Mouse (Mus musculus) frontal cortex, adult (tissue): ENCODE data around the gene Hepacam.

ENCODE experiments used
- ATAC-seq: cut with Nextera tagmentation; 2 replicates; pipeline ENCODE4 v1.9.2; 2017; ENCODE audit warnings: mild to moderate bottlenecking, moderate library complexity, mixed read lengths; ENCODE audit not compliant: low TSS enrichment

Hepacam gene

DNA sequence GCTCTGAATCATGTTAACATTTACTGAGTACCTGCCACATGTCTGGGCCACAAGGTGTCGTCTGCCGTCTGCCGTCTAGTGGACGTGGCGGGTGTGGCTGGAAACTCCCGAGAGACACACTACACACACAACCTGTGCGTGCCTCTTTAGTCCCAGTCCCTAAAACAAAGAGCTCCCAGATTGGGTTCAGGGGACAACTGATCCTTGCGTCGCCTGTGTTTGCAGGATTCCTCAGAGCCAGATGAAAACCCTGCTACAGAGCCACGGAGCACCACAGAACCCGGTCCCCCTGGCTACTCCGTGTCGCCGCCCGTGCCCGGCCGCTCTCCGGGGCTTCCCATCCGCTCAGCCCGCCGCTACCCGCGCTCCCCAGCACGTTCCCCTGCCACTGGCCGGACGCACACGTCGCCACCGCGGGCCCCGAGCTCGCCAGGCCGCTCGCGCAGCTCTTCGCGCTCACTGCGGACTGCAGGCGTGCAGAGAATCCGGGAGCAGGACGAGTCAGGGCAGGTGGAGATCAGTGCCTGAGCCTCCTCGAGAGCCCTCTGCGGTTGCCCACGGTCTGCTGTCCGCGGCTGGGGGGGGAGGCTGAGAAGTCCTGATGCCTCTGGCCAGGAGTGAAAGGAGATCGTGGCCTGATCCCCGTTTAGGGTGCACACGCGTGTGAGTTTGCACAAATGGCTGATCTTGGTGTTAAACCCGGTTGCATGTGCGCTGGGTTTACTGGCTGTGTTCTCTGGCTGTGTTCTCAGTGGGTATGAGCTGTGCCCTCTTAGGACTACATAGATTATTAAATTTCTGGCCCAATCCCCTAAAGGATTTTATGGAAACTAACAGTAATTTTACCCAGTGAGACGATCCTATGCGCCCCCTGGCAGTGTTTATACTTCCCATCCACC is 17.4 kb downstream of the Hepacam start:
- peak; percentile 75 for ATAC-seq

GRCm38 (mm10) chr9:37390891-37391290 is 23.7 kb downstream of the Hepacam start:
- no peak for ATAC-seq

- no peak for ATAC-seq
Observed at GRCm38 (mm10) chr9:37392071-37392470, 24.9 kb downstream of the Hepacam start.

- ATAC-seq: no peak
Observed at GRCm38 (mm10) chr9:37393482-37394131, 26.5 kb downstream of the Hepacam start.

DNA sequence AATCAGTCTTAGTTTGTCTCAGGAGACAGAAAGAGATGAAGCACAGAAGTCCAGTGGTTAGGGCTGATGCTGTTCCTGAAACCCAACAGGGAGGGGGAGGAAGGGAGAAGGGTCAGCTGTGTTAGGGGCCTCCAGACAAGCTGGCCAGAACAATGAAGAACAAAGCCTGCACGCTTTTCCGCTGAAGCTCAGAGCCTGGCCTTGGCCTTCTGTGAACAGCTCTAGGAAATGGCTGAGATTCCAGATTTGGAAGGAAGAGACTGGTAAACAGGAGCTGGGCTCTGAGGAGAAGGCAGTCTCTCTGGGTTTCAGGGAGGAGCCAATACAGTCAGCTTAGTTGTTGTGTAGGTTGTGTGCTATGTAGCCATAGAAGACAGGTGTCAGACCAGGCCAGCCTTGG is 33.4 kb downstream of the Hepacam start:
- ATAC-seq: no peak

DNA sequence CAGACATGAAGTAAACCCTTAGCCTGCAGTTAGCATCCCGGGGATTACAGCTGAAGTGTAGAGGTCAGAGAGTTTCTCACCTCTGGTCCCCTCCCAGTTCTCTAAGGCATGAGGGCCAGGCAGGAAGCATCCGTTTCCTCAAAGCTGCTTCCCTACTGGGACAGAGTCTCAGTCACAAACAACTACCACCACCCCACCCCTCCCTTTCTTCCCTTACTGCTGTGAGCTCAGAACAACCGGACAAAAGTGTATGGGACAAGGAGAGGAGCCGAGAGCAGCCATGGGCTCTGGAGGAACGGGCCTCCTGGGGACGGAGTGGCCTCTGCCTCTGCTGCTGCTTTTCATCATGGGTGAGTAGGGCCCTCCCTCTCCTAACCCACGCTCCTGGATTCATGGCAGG is 34.7 kb downstream of the Hepacam start, which contains the start of gene Robo4:
Gene Robo4 (plus strand): TSS at position 96 of the 400 bp plus-strand sequence.
- ATAC-seq: no peak

GRCm38 (mm10) chr9:37402501-37402900 is 35.4 kb downstream of the Hepacam start:
- no peak for ATAC-seq

DNA sequence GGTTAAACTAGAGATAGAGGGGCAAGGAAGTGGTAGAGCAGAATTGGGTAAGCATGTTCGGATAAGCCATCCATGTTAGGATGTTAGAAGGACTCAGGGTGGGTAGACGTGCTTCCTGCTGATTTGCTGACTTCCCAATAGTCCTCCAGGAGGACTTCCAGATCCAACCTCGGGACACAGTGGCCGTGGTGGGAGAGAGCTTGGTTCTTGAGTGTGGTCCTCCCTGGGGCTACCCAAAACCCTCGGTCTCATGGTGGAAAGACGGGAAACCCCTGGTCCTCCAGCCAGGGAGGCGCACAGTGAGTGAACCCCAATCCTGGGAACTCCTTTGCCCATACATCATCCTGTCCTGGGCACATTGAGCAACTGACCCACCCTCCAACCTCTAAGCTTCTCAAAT is 35.9 kb downstream of the Hepacam start:
- no peak for ATAC-seq

GRCm38 (mm10) chr9:37406372-37406771 is 39.2 kb downstream of the Hepacam start:
- ATAC-seq: peak; percentile 74

DNA sequence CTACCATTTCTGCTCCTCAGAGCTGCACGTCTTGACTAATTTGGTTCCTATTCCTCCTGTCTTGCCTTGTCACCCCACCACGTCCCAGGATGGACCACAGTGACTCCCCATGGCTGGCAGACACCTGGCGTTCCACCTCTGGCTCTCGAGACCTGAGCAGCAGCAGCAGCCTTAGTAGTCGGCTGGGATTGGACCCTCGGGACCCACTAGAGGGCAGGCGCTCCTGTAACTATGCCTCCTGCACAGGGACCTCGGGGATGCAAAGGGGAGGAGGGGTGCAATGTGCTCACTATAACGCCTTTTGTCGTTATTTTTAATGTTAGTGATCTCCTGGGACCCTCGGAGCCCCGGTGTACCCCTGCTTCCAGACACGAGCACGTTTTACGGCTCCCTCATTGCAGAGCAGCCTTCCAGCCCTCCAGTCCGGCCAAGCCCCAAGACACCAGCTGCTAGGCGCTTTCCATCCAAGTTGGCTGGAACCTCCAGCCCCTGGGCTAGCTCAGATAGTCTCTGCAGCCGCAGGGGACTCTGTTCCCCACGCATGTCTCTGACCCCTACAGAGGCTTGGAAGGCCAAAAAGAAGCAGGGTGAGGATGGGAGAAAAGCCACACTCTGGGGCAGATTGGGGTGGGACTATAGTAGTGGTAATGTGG is 40.8 kb downstream of the Hepacam start:
- ATAC-seq: peak; percentile 35; the same call in 1 of the 2 replicates

DNA sequence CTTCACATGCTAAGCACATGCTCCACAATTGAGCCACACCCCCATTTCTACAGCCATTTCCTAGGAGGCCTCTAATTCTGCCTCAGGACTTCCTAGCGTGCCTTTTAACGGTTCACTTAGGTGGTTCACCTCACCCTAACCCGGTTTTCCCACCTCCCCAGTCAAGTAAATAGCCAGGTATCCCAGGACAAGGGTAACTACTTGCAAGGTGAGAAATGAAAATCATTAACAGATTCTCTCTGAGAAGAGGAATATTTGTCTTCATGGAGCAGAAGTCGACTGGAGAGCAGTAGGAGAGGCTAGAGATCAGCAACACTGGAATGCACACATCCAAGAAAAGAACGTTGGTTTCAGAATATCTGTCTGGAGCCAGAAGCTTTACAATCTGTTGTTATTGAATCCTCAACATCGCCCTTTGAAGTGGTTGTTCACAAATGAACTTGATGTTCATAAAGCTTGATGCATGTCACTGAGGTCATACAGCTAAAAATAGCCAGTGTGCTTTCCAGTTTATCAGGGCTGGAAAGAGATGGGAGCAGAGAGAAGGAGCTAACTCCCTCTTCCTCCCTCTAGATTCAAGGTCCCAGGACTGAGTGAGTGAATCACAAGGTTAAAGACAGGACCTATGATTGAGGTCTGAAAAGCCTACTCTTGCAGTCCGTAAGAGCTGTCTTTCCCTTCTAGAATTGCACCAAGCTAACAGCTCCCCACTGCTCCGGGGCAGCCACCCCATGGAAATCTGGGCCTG is 42.7 kb downstream of the Hepacam start:
- no peak for ATAC-seq

DNA sequence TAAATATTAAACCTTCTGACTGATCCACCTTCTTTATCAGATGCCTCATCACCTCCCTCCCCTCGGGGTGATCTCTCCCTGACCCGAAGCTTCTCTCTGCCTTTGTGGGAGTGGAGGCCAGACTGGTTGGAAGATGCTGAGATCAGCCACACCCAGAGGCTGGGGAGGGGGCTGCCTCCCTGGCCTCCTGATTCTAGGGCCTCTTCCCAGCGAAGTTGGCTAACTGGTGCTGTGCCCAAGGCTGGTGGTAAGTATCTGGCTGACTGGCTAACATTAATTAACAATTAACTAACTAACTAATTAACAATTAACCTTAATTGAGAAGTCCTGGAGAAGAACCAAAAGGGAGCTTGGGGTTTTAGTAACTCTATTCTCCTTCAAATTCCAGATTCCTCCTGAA is 45.8 kb downstream of the Hepacam start:
- ATAC-seq: no peak

- ATAC-seq: no peak
Observed at GRCm38 (mm10) chr9:37414666-37415065, 47.5 kb downstream of the Hepacam start.

GRCm38 (mm10) chr9:37418791-37419190 is 51.6 kb downstream of the Hepacam start:
- ATAC-seq: no peak

- ATAC-seq: peak; percentile 80
Observed at GRCm38 (mm10) chr9:37420676-37421075, 53.5 kb downstream of the Hepacam start.

DNA sequence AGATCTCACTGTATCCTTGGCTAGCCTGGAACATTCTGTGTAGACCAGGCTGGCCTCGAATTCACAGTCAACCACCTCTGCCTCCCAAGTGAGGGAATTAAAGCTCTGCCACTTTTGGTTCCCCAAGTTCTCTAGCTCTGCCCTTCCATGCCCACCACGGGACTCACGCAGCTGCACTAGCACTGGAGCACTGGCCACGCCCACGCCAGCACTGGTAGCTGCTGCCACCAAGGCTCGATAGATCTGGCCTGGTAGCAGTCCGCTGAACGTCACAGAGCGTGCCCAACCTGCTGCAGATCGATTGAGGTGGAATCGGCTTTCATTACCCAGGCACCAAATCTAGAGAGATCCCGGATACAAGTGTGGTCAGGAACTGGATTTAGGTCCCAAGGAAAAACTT is 54.1 kb downstream of the Hepacam start:
- no peak for ATAC-seq

DNA sequence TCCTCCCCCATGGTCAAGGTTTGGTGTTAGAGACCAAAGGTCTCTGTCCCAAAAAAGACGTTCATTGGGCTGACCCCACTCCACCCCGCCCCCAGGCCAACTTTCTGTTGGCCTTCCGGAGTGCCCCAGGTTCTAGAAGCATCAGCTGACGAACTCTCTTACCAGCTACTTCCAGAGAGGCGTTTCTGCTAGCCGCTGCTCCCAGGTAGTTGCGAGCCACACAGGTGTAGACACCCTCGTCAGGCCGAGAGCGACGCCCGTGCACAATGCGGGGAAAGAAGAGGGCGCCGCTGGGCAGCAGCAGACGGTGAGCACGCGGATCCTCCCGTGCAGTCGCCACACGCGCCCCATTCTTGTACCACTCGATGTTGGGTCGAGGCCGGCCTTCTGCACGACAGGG is 62.2 kb downstream of the Hepacam start:
- ATAC-seq: no peak

DNA sequence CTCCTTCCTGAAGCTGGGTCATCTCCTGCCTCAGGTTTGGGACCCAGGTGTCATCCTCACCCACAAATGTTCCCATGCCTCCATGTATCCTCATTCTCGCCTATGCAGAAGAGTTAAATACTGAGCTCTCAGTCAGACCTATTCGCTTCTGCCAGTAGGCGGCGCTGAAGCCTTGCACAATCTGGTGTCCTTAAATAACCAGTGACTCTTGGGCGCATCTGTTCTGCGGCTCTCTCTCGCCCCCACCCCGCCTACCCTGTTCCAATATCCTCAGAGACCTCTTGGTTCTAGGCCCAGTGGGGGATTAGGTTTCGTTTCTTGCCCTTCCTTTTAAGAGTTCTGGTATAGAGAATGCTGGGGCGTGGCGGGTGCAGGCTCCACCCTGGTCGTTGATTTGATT is 63.4 kb downstream of the Hepacam start:
- ATAC-seq: peak; percentile 78

DNA sequence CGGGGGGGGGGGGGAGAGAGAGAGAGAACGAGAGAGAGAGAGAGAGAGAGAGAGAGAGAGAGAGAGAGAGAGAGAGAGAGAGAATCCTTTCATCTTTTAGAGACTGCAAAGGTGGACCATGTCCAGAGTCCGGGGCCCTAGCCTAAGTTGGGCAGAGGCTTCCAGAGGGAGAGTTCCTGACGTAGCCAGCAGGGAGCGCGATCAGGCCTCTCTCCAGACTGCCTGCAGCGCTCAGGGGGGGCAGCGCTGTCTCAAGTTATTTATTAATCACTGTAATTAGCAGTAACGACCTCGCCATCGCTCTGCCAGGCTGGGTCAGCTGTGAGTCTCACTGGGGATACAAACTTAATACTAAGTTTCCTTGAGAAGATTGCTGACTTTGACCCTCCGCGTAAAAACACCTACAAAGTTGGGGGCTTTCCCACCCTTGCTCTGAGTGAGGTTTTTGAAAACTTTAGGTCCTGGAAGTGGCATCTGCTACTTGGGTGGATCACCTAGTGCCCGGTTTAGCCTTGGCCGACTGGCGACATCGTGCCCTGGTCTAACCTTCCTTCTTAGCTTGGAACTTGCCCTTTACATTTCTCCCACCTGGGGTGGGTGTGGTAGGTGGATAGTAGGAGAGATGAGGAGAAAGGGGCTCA is 65.0 kb downstream of the Hepacam start:
- ATAC-seq: peak; percentile 51

- no peak; the same call in 1 of the 2 replicates for ATAC-seq
Observed at GRCm38 (mm10) chr9:37432720-37433421, 65.7 kb downstream of the Hepacam start, which contains the start of gene Robo3. Robo3 (minus strand) TSS chr9:37433246.
